Mouse (Mus musculus) heart, embryonic 11.5 days (tissue): ENCODE measurements around the gene Gm4881. TPM values are rescaled to one million over a fixed set of nuclear protein-coding genes. Genes with fewer than 3 reads are reported as not detected.

Experiments
- ATAC-seq: fragments of 200-750 bp; cut with Nextera tagmentation; replicated peaks from 2 replicates; pipeline ENCODE4 v1.8.0; 2017; ENCODE audit warnings: moderate library complexity; ENCODE audit not compliant: insufficient number of reproducible peaks, low FRiP score, low TSS enrichment
- H3K27ac ChIP-seq: fragments of 300-500 bp; sonication (generic); 2 replicates; pipeline ENCODE4 v1.5.1; 2014; ENCODE audit warnings: mild to moderate bottlenecking, low read depth, low read length
- H3K27me3 ChIP-seq: fragments of 300-500 bp; sonication (generic); 2 replicates; pipeline ENCODE4 v1.6.1; 2014; ENCODE audit warnings: mild to moderate bottlenecking, low read length, mixed read lengths; ENCODE audit not compliant: control insufficient read depth, insufficient read depth
- H3K36me3 ChIP-seq: fragments of 300-500 bp; sonication (generic); 2 replicates; pipeline ENCODE4 v1.6.1; 2014; ENCODE audit warnings: mild to moderate bottlenecking, low read length, moderate library complexity, mixed read lengths; ENCODE audit not compliant: control insufficient read depth, insufficient read depth
- H3K4me1 ChIP-seq: fragments of 300-500 bp; sonication (generic); 2 replicates; pipeline ENCODE4 v1.6.1; 2014; ENCODE audit warnings: low read length; ENCODE audit not compliant: control insufficient read depth, insufficient read depth
- H3K4me2 ChIP-seq: fragments of 300-500 bp; sonication (generic); 2 replicates; pipeline ENCODE4 v1.6.1; 2014; ENCODE audit warnings: mild to moderate bottlenecking, moderate library complexity
- H3K4me3 ChIP-seq: fragments of 300-500 bp; sonication (generic); 2 replicates; pipeline ENCODE4 v1.5.1; 2014; ENCODE audit warnings: low read depth, low read length
- H3K9ac ChIP-seq: fragments of 300-500 bp; sonication (generic); 2 replicates; pipeline ENCODE4 v1.6.1; 2014; ENCODE audit warnings: mild to moderate bottlenecking, low read depth, low read length, moderate library complexity
- H3K9me3 ChIP-seq: fragments of 300-500 bp; sonication (generic); replicated peaks from 2 replicates; pipeline ENCODE4 v1.6.1; 2016; ENCODE audit warnings: low read length; ENCODE audit not compliant: control insufficient read depth
- WGBS: fragments of 180-500 bp; shearing (Covaris S2); extraction: QIAGEN DNeasy Blood & Tissue Kit; methylation state at CpG from one replicate; pipeline ENCODE4 v1.1.7; 2014; ENCODE audit not compliant: insufficient replicate concordance; 5-methylcytosine and 5-hydroxymethylcytosine counted together
- polyA plus RNA-seq: library from polyadenylated mRNA; unstranded; fragments of >200 nt; fragmentation: Nextera tagmentation; extraction: Ambion mirVana; gene quantifications from 2 replicates; pipeline ENCODE4 v1.2.1, GENCODE M21; 2014

The Gm4881 gene
- polyA plus RNA-seq, 1 experiment from 2014 or later = not detected

DNA sequence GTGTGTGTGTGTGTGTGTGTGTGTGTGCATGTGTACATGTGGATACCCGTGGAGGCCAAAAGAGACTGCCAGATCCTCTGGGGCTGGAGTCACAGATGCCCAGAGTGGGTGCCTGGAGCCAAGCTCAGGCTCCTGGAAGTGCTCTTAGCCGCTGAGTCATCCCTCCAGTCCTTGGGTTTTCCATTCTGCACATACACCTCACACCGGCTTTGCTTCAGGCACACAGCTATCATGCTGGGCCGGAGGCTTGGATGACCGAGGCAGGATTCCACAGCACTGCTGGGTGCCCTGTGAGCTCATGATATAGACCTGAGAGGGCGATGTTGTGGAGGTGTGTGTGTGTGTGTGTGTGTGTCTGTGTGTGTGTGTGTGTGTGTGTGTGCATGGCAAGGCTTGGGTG, 24.2 kb upstream of the Gm4881 start:
- ATAC-seq = no peak
- no peak overlapping the region for H3K4me3 ChIP-seq
- H3K9me3 ChIP-seq = no peaks in the 10 kb centered on the region
- H3K4me1 ChIP-seq = no peaks in the 10 kb centered on the region; the same call in 1 of the 2 replicates
- WGBS = 64% methylated on average over 6 of the region's 6 CpGs
- H3K36me3 ChIP-seq = no peaks in the 10 kb centered on the region
- H3K4me2 ChIP-seq = no peak overlapping the region
- no peaks in the 10 kb centered on the region for H3K27me3 ChIP-seq
- H3K27ac ChIP-seq = no peak overlapping the region
- no peak overlapping the region for H3K9ac ChIP-seq

DNA sequence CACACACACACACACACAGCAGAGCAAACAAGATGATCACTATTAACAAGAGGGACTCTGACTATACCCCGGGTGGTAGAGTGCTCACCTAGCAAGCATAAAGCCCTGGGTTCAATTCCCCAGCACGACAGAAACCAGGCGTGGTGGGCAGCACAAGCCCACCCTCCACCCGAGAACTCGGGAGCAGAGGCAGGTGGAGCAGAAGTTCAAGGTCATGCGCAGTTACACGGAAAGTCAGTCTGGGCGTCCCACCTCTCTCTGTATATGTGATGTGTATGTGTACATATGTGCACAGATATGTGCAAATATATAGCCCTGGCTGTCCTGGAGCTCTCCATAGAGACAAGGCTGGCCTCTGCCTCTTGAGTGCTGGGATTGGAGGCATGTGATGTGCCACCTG, 23.7 kb upstream of the Gm4881 start:
- Histone ChIP-seq H3K4me1 (no peaks in the 10 kb centered on the region; the same call in 1 of the 2 replicates), H3K4me3 (no peak overlapping the region), H3K27me3 (no peaks in the 10 kb centered on the region), H3K36me3 (no peaks in the 10 kb centered on the region), H3K9me3 (no peaks in the 10 kb centered on the region), H3K9ac (no peak overlapping the region), H3K4me2 (no peak overlapping the region), H3K27ac (no peak overlapping the region)
- 82% methylated on average over 8 of the region's 8 CpGs for WGBS
- no peak for ATAC-seq

DNA sequence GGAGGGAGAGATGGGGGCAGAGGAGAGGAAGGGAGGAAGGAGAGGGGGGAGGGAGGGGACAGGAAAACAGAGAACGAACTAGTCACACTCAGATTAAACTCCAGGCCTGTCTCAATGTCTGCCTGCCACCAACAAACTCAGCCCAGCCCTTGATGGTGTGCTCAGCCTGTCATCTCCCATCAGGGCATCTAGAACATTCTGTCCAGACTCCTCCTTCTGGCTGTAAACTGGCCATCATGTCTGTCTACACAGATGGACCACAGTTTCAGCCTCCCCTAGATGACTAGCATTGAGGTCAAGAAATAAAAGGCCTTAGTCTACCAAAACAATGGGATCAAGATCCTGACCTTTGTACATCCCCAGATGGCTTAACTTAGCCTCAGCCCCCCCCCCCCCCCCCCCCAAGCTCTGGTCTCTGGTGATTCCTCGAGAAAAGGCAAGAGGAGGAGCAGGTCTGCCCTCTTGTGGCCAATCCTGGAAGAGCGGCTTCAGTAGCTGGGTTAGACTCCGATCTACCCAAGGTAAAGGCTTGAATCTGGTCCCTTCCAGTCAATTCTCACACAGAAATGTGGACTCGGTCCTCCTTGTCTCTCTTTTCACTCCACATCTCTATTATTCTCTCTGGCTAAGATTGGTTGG, 20.7 kb upstream of the Gm4881 start:
- 9% methylated on average over 5 of the region's 5 CpGs for WGBS
- no peaks in the 10 kb centered on the region for H3K27me3 ChIP-seq
- no peaks in the 10 kb centered on the region for H3K9me3 ChIP-seq
- no peak overlapping the region for H3K9ac ChIP-seq
- no peaks in the 10 kb centered on the region for H3K36me3 ChIP-seq
- H3K4me2 ChIP-seq = no peak overlapping the region
- no peaks in the 10 kb centered on the region for H3K4me1 ChIP-seq
- H3K4me3 ChIP-seq = no peak overlapping the region
- H3K27ac ChIP-seq = no peak overlapping the region
- no peak for ATAC-seq

DNA sequence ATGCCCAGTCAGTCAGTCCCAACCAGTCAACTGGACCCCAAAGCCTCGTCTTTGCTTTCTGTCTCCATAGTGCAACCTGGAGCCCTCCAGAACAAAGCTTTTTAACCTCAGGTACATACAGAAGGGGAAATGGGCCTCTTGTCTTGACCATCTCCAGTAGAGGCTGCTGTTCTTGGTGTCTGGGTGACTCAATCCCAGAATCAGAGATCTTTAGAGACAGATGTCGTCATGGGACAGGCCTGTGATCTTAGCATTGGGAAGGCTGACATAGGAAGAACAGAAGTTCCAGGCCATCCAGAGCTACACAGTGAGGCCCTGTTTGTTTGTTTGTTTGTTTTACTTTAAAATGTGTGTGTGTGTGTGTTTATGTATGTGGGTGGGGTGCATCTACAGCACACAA, 20.0 kb upstream of the Gm4881 start:
- H3K4me1 ChIP-seq = no peaks in the 10 kb centered on the region
- no peak overlapping the region for H3K4me2 ChIP-seq
- no peaks in the 10 kb centered on the region for H3K36me3 ChIP-seq
- H3K27me3 ChIP-seq = no peaks in the 10 kb centered on the region
- no peak overlapping the region for H3K9ac ChIP-seq
- WGBS = 69% methylated on average over 2 of the region's 2 CpGs
- no peak for ATAC-seq
- no peaks in the 10 kb centered on the region for H3K9me3 ChIP-seq
- H3K4me3 ChIP-seq = no peak overlapping the region
- no peak overlapping the region for H3K27ac ChIP-seq

DNA sequence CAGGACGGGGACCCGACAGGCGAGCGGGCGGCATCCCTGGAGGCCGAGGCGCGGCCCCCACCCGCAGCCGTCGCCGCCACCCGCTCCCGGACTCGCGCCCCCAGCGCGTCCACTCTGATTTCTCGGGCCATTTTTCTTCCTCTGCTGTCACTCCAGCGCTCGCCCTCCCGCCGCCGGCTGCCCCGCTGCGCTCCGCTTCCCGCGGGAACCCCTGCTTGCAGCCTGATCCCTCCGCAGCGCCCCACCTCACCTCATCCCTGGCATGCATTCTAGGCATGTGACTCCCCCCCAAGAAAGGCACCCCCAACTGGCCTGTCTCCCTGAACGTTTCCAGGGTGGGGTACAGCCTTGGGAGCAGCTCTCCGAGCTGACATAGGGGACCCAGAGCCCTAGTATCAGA, 10.9 kb upstream of the Gm4881 start:
- WGBS = 2% methylated on average over 20 of the region's 33 CpGs
- H3K27me3 ChIP-seq = peaks cover 71% of the 10 kb centered on the region
- H3K4me2 ChIP-seq = peak overlapping the region; percentile 60
- H3K4me3 ChIP-seq = peak overlapping the region; percentile 37
- no peaks in the 10 kb centered on the region; the same call in 1 of the 2 replicates for H3K9me3 ChIP-seq
- peak overlapping the region; percentile 39; the same call in 1 of the 2 replicates for H3K9ac ChIP-seq
- no peak for ATAC-seq
- H3K36me3 ChIP-seq = no peaks in the 10 kb centered on the region
- peaks cover 4% of the 10 kb centered on the region for H3K4me1 ChIP-seq
- H3K27ac ChIP-seq = no peak overlapping the region

DNA sequence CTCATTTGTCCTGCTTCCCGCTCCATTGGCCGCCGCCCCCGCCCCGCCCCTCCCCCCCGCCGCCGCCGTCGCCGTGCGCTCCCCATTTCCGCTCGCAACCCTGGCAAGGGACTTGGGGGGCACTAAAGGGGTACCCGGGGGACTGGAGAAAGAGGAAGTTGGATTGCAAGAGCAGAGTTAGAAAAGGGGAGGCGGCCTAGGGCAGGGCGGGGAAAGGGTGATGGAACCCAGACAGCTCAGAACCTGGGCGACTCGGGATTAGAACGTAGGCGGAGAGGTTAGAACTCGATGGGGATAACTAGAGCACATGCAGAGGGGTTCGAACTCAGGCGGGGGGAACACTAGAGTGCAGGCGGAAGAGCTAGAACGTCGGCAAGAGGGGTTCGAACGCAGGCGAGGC, 10.2 kb upstream of the Gm4881 start:
- H3K27me3 ChIP-seq = peaks cover 78% of the 10 kb centered on the region
- 2% methylated on average over 30 of the region's 30 CpGs for WGBS
- H3K4me2 ChIP-seq = peak overlapping the region; percentile 60
- no peak; the same call in 1 of the 2 replicates for ATAC-seq
- H3K4me1 ChIP-seq = peaks cover 4% of the 10 kb centered on the region
- no peak overlapping the region for H3K27ac ChIP-seq
- H3K4me3 ChIP-seq = peak overlapping the region; percentile 37
- H3K36me3 ChIP-seq = no peaks in the 10 kb centered on the region
- H3K9me3 ChIP-seq = no peaks in the 10 kb centered on the region; the same call in 1 of the 2 replicates
- no peak overlapping the region for H3K9ac ChIP-seq

DNA sequence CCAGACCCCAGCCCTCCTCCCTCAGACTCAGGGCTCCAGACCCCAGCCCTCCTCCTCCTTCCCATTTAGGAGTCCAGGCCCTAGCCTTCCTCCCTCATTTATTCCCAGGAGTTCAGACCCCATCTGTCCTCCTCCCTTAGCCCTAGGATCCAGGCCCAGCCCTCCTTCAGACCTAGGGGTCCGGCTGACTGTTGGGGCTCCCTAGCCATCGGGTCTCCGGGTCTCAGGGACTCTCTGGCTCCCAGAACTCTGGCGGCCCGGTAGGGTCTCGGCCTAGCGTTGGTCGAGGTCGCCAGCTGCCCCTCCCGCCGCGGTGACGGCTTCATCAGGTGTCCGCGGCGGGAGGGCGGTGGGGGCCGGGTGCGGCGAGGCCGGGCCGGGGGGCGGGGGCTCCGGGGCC, 9.7 kb upstream of the Gm4881 start:
- no peaks in the 10 kb centered on the region for H3K36me3 ChIP-seq
- H3K4me2 ChIP-seq = peak overlapping the region; percentile 60
- no peak overlapping the region for H3K9ac ChIP-seq
- WGBS = 2% methylated on average over 23 of the region's 24 CpGs
- H3K4me1 ChIP-seq = peaks cover 4% of the 10 kb centered on the region
- no peak overlapping the region for H3K27ac ChIP-seq
- peaks cover 83% of the 10 kb centered on the region for H3K27me3 ChIP-seq
- no peak for ATAC-seq
- H3K9me3 ChIP-seq = no peaks in the 10 kb centered on the region; the same call in 1 of the 2 replicates
- peak overlapping the region; percentile 37 for H3K4me3 ChIP-seq

DNA sequence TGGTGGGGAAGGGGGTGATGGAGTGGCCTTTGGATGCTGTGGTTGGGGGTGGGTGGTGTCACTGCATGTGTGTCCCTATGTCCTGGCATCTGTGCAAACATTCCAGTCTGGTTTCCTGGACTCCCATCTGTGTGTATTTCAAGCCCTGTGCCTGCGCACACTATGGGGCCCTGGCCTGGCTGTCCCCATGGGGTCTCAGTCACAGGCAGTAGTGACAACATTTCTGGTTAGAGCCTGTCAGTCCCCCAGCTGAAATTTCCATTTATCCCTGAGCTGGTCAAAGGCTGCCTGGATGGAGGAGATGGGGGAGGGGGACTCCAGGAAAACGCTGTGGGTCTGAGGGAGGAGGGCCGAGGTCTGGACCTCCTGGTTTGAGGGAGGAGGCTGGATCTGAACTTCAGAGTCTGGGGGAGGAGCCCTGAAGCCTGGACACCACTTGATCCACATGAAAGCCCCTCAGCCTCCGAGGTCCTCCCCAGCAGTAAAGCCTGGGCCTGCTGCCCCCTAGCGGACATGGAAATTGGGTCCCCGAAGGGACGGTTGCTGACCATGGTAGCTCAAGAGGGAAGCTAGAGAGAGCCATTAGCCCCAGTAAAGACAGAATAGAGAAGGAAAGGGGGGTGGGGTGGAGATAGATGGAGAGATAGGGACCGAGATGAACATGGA, 5.8 kb upstream of the Gm4881 start:
- H3K27ac ChIP-seq = no peak overlapping the region
- peaks cover 99% of the 10 kb centered on the region for H3K27me3 ChIP-seq
- no peaks in the 10 kb centered on the region for H3K9me3 ChIP-seq
- H3K4me3 ChIP-seq = no peak overlapping the region
- ATAC-seq = peak; percentile 26; the same call in 1 of the 2 replicates
- 1% methylated on average over 8 of the region's 8 CpGs for WGBS
- no peak overlapping the region for H3K4me2 ChIP-seq
- peaks cover 4% of the 10 kb centered on the region for H3K4me1 ChIP-seq
- no peaks in the 10 kb centered on the region for H3K36me3 ChIP-seq
- no peak overlapping the region for H3K9ac ChIP-seq
